Mouse (Mus musculus) layer of hippocampus, postnatal 36 days (tissue): ENCODE data around the gene 1700029H14Rik. TPM values are rescaled to one million over a fixed set of nuclear protein-coding genes. Genes with fewer than 3 reads are reported as not detected.

Experiments
- DNase-seq, 2 experiments: peaks; one replicate each; pipeline ENCODE4 v3.0.0; 2022
- total RNA-seq, 2 experiments: library from RNA; stranded (reverse); gene quantifications; 2 replicates each; pipeline ENCODE4 v1.2.3; 2021

Gene 1700029H14Rik
- total RNA-seq, 2 experiments from 2014 or later = not detected

- no peak for DNase-seq
Measured at GRCm38 (mm10) chr8:13540122-13540521, 22.1 kb downstream of the 1700029H14Rik start.

GRCm38 (mm10) chr8:13538821-13539220 lies 23.4 kb downstream of the 1700029H14Rik start:
- peak; percentile 54 to 56 for DNase-seq

- no peak for DNase-seq
Measured at GRCm38 (mm10) chr8:13537102-13537501, 25.2 kb downstream of the 1700029H14Rik start.

- DNase-seq = no peak
Measured at GRCm38 (mm10) chr8:13533123-13533522, 29.1 kb downstream of the 1700029H14Rik start.

- no peak for DNase-seq
Measured at GRCm38 (mm10) chr8:13531602-13532171, 30.6 kb downstream of the 1700029H14Rik start.

- DNase-seq = peak; percentile 24 to 33
Measured at GRCm38 (mm10) chr8:13530941-13531340, 31.3 kb downstream of the 1700029H14Rik start.

GRCm38 (mm10) chr8:13530401-13530800 lies 31.9 kb downstream of the 1700029H14Rik start:
- DNase-seq = no peak

- peak; percentile 48 to 62 for DNase-seq
Measured at GRCm38 (mm10) chr8:13529891-13530316, 32.4 kb downstream of the 1700029H14Rik start.

GRCm38 (mm10) chr8:13529011-13529840 lies 33.0 kb downstream of the 1700029H14Rik start:
- DNase-seq = no peak

GRCm38 (mm10) chr8:13521392-13521791 lies 40.9 kb downstream of the 1700029H14Rik start:
- DNase-seq = no peak

GRCm38 (mm10) chr8:13520349-13520748 lies 41.9 kb downstream of the 1700029H14Rik start:
- DNase-seq = no peak

- peak; percentile 15 to 24 for DNase-seq
Measured at GRCm38 (mm10) chr8:13519503-13519902, 42.8 kb downstream of the 1700029H14Rik start.

GRCm38 (mm10) chr8:13517284-13517781 lies 44.9 kb downstream of the 1700029H14Rik start:
- DNase-seq = no peak

- DNase-seq = no peak
Measured at GRCm38 (mm10) chr8:13516728-13517127, 45.5 kb downstream of the 1700029H14Rik start.

GRCm38 (mm10) chr8:13516011-13516442 lies 46.2 kb downstream of the 1700029H14Rik start:
- DNase-seq = no peak

GRCm38 (mm10) chr8:13513556-13514370 lies 48.5 kb downstream of the 1700029H14Rik start:
- no peak for DNase-seq

GRCm38 (mm10) chr8:13512677-13513076 lies 49.6 kb downstream of the 1700029H14Rik start:
- no peak for DNase-seq

GRCm38 (mm10) chr8:13512016-13512415 lies 50.2 kb downstream of the 1700029H14Rik start:
- no peak for DNase-seq

GRCm38 (mm10) chr8:13507284-13507937 lies 54.9 kb downstream of the 1700029H14Rik start:
- DNase-seq = no peak

GRCm38 (mm10) chr8:13506849-13507248 lies 55.4 kb downstream of the 1700029H14Rik start:
- no peak for DNase-seq

- no peak for DNase-seq
Measured at GRCm38 (mm10) chr8:13504894-13505674, 57.2 kb downstream of the 1700029H14Rik start.
